Mouse (Mus musculus): ENCODE measurements around the gene Kcnk15. TPM values are rescaled to one million over a fixed set of nuclear protein-coding genes. Genes with fewer than 3 reads are reported as not detected.
A peak's percentile ranks its signal among the peaks of the same experiment; 100 is the strongest.

The Kcnk15 gene
- polyA plus RNA-seq (2012; rRNA removed) (not detected in 2 replicates), polyA plus RNA-seq (2014; fragmentation: Nextera tagmentation; extraction: Ambion mirVana) (not detected in 2 replicates)

DNA sequence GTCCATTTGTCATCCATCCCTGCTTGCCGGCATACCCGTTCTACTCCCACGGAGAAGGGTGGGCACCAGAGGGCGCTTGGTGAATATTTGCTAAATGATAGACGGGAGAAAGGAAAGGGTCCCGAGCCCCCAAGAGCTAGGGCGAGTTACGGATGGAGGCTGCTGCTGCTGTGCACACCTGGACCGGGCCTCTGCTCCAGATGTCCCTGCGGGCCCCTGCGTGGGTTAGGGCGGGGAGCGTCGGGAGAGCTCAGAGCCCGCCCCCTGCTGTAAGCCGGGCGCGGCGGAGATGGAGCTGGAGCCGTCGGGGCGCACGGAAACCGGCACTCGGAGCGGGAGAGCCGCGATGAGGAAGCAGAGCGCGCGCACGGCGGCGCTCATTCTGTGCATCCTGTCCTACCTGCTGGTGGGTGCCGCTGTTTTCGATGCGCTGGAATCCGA lies at the start of gene Kcnk15:
Gene Kcnk15, plus strand, starts transcription at position 191 of the 441 bp plus-strand sequence.
- peak within 1 kb of the TSS; percentile 20 for H3K4me3 ChIP-seq (replicated peaks; ENCODE audit: low read length)
- no peaks in the 10 kb centered on the region for H3K4me1 ChIP-seq (ENCODE audit: control insufficient read depth, insufficient read depth, low read length)
- no peak for TF ChIP-seq POLR2A (IDR thresholded peaks at IDR 0.05; ENCODE audit: borderline replicate concordance, extremely low read depth, insufficient read depth, insufficient read length)
- no peak within 1 kb of the TSS for H3K27ac ChIP-seq (replicated peaks; ENCODE audit: low read depth, low read length)
- WGBS = 1% methylated on average over 23 of the region's 38 CpGs
- H3K27me3 ChIP-seq (ENCODE audit: control insufficient read depth, insufficient read depth, low read length) = peaks cover 70% of the 10 kb centered on the region
- no peaks in the 10 kb centered on the region for H3K36me3 ChIP-seq (ENCODE audit: control insufficient read depth, insufficient read depth, low read length)
- peak; percentile 13 for DNase-seq (ENCODE audit: low spot score)
- no peaks in the 10 kb centered on the region for H3K9me3 ChIP-seq (ENCODE audit: control insufficient read depth, low read length)
- H3K4me2 ChIP-seq (replicated peaks; ENCODE audit: low read depth, low read length, severe bottlenecking) = peak within 1 kb of the TSS; percentile 31; the same call in 1 of the 2 replicates
- ATAC-seq (ENCODE audit: low FRiP score, low read depth) = no peak
- no peak within 1 kb of the TSS for H3K9ac ChIP-seq (ENCODE audit: low read depth, low read length, severe bottlenecking)

DNA sequence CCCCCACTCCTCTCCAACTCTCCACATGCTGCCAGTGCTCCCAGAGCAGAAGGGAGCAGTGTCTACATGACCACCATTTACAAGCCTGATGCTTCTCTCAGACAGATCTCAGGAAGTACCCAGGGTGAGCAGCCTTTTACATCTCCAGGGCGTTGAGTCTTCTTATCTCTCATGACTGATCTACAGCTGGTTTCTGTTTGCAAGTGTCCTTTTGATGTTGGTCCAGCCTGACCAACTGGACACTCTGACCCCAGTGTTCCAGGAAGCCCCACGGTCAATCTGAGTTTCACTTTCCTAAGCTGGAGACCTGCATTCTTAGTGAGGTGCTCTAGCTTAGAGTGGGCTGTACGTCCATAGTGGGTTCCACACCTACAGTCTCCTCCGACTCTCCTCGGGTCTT lies 49.6 kb upstream of the Kcnk15 start:
- Histone ChIP-seq H3K27ac (replicated peaks; ENCODE audit: low read depth, low read length) (no peak overlapping the region), H3K4me1 (ENCODE audit: control insufficient read depth, insufficient read depth, low read length) (no peaks in the 10 kb centered on the region), H3K27me3 (ENCODE audit: control insufficient read depth, insufficient read depth, low read length) (no peaks in the 10 kb centered on the region), H3K36me3 (ENCODE audit: control insufficient read depth, insufficient read depth, low read length) (no peaks in the 10 kb centered on the region), H3K9me3 (ENCODE audit: control insufficient read depth, low read length) (no peaks in the 10 kb centered on the region), H3K9ac (ENCODE audit: low read depth, low read length, severe bottlenecking) (no peak overlapping the region), H3K4me2 (replicated peaks; ENCODE audit: low read depth, low read length, severe bottlenecking) (no peak overlapping the region), H3K4me3 (replicated peaks; ENCODE audit: low read length) (no peak overlapping the region)
- no peak for TF ChIP-seq POLR2A (IDR thresholded peaks at IDR 0.05; ENCODE audit: borderline replicate concordance, extremely low read depth, insufficient read depth, insufficient read length)
- 58% methylated on average over 5 of the region's 5 CpGs for WGBS
- DNase-seq (ENCODE audit: low spot score) (no peak), ATAC-seq (ENCODE audit: low FRiP score, low read depth) (no peak)

GRCm38 (mm10) chr2:163809166-163809565 lies 44.3 kb upstream of the Kcnk15 start:
- DNase-seq (ENCODE audit: low spot score) (no peak), ATAC-seq (ENCODE audit: low FRiP score, low read depth) (no peak)
- H3K9me3 ChIP-seq (ENCODE audit: control insufficient read depth, low read length) = no peaks in the 10 kb centered on the region
- no peaks in the 10 kb centered on the region for H3K36me3 ChIP-seq (ENCODE audit: control insufficient read depth, insufficient read depth, low read length)
- H3K27ac ChIP-seq (replicated peaks; ENCODE audit: low read depth, low read length) = no peak overlapping the region
- H3K9ac ChIP-seq (ENCODE audit: low read depth, low read length, severe bottlenecking) = no peak overlapping the region
- TF ChIP-seq POLR2A (IDR thresholded peaks at IDR 0.05; ENCODE audit: borderline replicate concordance, extremely low read depth, insufficient read depth, insufficient read length) = no peak
- WGBS = 90% methylated on average over 4 of the region's 4 CpGs
- H3K4me3 ChIP-seq (replicated peaks; ENCODE audit: low read length) = no peak overlapping the region
- no peaks in the 10 kb centered on the region for H3K27me3 ChIP-seq (ENCODE audit: control insufficient read depth, insufficient read depth, low read length)
- no peak overlapping the region for H3K4me2 ChIP-seq (replicated peaks; ENCODE audit: low read depth, low read length, severe bottlenecking)
- no peaks in the 10 kb centered on the region; the same call in 1 of the 2 replicates for H3K4me1 ChIP-seq (ENCODE audit: control insufficient read depth, insufficient read depth, low read length)

GRCm38 (mm10) chr2:163809704-163810103 lies 43.7 kb upstream of the Kcnk15 start:
- Histone ChIP-seq H3K36me3 (ENCODE audit: control insufficient read depth, insufficient read depth, low read length) (no peaks in the 10 kb centered on the region), H3K9me3 (ENCODE audit: control insufficient read depth, low read length) (no peaks in the 10 kb centered on the region), H3K4me2 (replicated peaks; ENCODE audit: low read depth, low read length, severe bottlenecking) (no peak overlapping the region), H3K4me1 (ENCODE audit: control insufficient read depth, insufficient read depth, low read length) (no peaks in the 10 kb centered on the region; the same call in 1 of the 2 replicates), H3K27me3 (ENCODE audit: control insufficient read depth, insufficient read depth, low read length) (no peaks in the 10 kb centered on the region), H3K27ac (replicated peaks; ENCODE audit: low read depth, low read length) (no peak overlapping the region), H3K4me3 (replicated peaks; ENCODE audit: low read length) (no peak overlapping the region), H3K9ac (ENCODE audit: low read depth, low read length, severe bottlenecking) (no peak overlapping the region)
- 63% methylated on average over 7 of the region's 7 CpGs for WGBS
- DNase-seq (ENCODE audit: low spot score) = no peak
- ATAC-seq (ENCODE audit: low FRiP score, low read depth) = no peak
- no peak for TF ChIP-seq POLR2A (IDR thresholded peaks at IDR 0.05; ENCODE audit: borderline replicate concordance, extremely low read depth, insufficient read depth, insufficient read length)

GRCm38 (mm10) chr2:163813077-163813476 lies 40.4 kb upstream of the Kcnk15 start:
- no peaks in the 10 kb centered on the region for H3K36me3 ChIP-seq (ENCODE audit: control insufficient read depth, insufficient read depth, low read length)
- H3K4me1 ChIP-seq (ENCODE audit: control insufficient read depth, insufficient read depth, low read length) = no peaks in the 10 kb centered on the region; the same call in 1 of the 2 replicates
- H3K9me3 ChIP-seq (ENCODE audit: control insufficient read depth, low read length) = no peaks in the 10 kb centered on the region
- no peak overlapping the region for H3K27ac ChIP-seq (replicated peaks; ENCODE audit: low read depth, low read length)
- H3K4me2 ChIP-seq (replicated peaks; ENCODE audit: low read depth, low read length, severe bottlenecking) = no peak overlapping the region
- TF ChIP-seq POLR2A (IDR thresholded peaks at IDR 0.05; ENCODE audit: borderline replicate concordance, extremely low read depth, insufficient read depth, insufficient read length) = no peak
- ATAC-seq (ENCODE audit: low FRiP score, low read depth) (no peak), DNase-seq (ENCODE audit: low spot score) (no peak)
- no peak overlapping the region for H3K4me3 ChIP-seq (replicated peaks; ENCODE audit: low read length)
- H3K27me3 ChIP-seq (ENCODE audit: control insufficient read depth, insufficient read depth, low read length) = no peaks in the 10 kb centered on the region
- H3K9ac ChIP-seq (ENCODE audit: low read depth, low read length, severe bottlenecking) = no peak overlapping the region
- 76% methylated on average over 5 of the region's 5 CpGs for WGBS

All from limb, embryonic 14.5 days (tissue).